Mouse (Mus musculus) liver, embryonic 15.5 days (tissue): ENCODE results near the gene Eif4e1b. TPM values are rescaled to one million over a fixed set of nuclear protein-coding genes. Genes with fewer than 3 reads are reported as not detected.
A peak's percentile ranks its signal among the peaks of the same experiment; 100 is the strongest.

Experiments used
- ATAC-seq: fragments of 200-750 bp; cut with Nextera tagmentation; 2 replicates; pipeline ENCODE4 v1.8.0; 2017; ENCODE audit warnings: moderate number of reproducible peaks, mild to moderate bottlenecking, moderate library complexity; ENCODE audit not compliant: insufficient read depth
- H3K27ac ChIP-seq: fragments of 300-500 bp; sonication (generic); replicated peaks from 2 replicates; pipeline ENCODE4 v1.5.1; 2015; ENCODE audit warnings: mild to moderate bottlenecking, inconsistent platforms
- H3K27me3 ChIP-seq: fragments of 300-500 bp; sonication (generic); 2 replicates; pipeline ENCODE4 v1.6.1; 2015; ENCODE audit warnings: mild to moderate bottlenecking, inconsistent platforms
- H3K36me3 ChIP-seq: fragments of 300-500 bp; sonication (generic); replicated peaks from 2 replicates; pipeline ENCODE4 v1.6.1; 2015; ENCODE audit warnings: moderate library complexity, mild to moderate bottlenecking, inconsistent platforms
- H3K4me1 ChIP-seq: fragments of 300-500 bp; sonication (generic); replicated peaks from 2 replicates; pipeline ENCODE4 v1.6.1; 2015; ENCODE audit warnings: inconsistent platforms
- H3K4me2 ChIP-seq: fragments of 300-500 bp; sonication (generic); 2 replicates; pipeline ENCODE4 v1.6.1; 2015; ENCODE audit warnings: moderate library complexity, mild to moderate bottlenecking, inconsistent platforms
- H3K4me3 ChIP-seq: fragments of 300-500 bp; sonication (generic); replicated peaks from 2 replicates; pipeline ENCODE4 v1.5.1; 2015; ENCODE audit warnings: mild to moderate bottlenecking, inconsistent platforms
- H3K9ac ChIP-seq: fragments of 300-500 bp; sonication (generic); 2 replicates; pipeline ENCODE4 v1.6.1; 2015; ENCODE audit warnings: moderate library complexity, mild to moderate bottlenecking, inconsistent platforms
- H3K9me3 ChIP-seq: fragments of 300-500 bp; sonication (generic); replicated peaks from 2 replicates; pipeline ENCODE4 v1.6.1; 2016; ENCODE audit warnings: inconsistent platforms
- WGBS: fragments of 180-500 bp; shearing (Covaris S2); methylation state at CpG from one replicate; pipeline ENCODE4 v1.1.7; 2015; ENCODE audit warnings: mixed read lengths; ENCODE audit not compliant: insufficient replicate concordance; 5-methylcytosine and 5-hydroxymethylcytosine counted together
- polyA plus RNA-seq: library from polyadenylated mRNA; unstranded; fragments of >200 nt; fragmentation: Nextera tagmentation; extraction: Ambion mirVana; gene quantifications from 2 replicates; pipeline ENCODE4 v1.2.1, GENCODE M21; 2015

The Eif4e1b gene
- polyA plus RNA-seq, 1 experiment from 2014 or later, result not detected

GRCm38 (mm10) chr13:54752656-54753055 lies 31.1 kb upstream of the Eif4e1b start:
- H3K9ac ChIP-seq, result no peak overlapping the region
- peaks cover 74% of the 10 kb centered on the region for H3K27me3 ChIP-seq
- no peaks in the 10 kb centered on the region for H3K36me3 ChIP-seq
- H3K27ac ChIP-seq, result no peak overlapping the region
- WGBS, result 53% methylated on average over 10 of the region's 10 CpGs
- ATAC-seq, result no peak
- peaks cover 7% of the 10 kb centered on the region for H3K4me1 ChIP-seq
- no peak overlapping the region for H3K4me2 ChIP-seq
- H3K9me3 ChIP-seq, result no peaks in the 10 kb centered on the region
- H3K4me3 ChIP-seq, result no peak overlapping the region

GRCm38 (mm10) chr13:54753733-54754132 lies 30.1 kb upstream of the Eif4e1b start:
- Histone ChIP-seq H3K9me3 (no peaks in the 10 kb centered on the region), H3K36me3 (no peaks in the 10 kb centered on the region), H3K4me3 (no peak overlapping the region), H3K4me2 (no peak overlapping the region), H3K27ac (no peak overlapping the region), H3K9ac (no peak overlapping the region), H3K27me3 (peaks cover 74% of the 10 kb centered on the region), H3K4me1 (peaks cover 16% of the 10 kb centered on the region)
- WGBS, result 46% methylated on average over 6 of the region's 6 CpGs
- no peak for ATAC-seq

DNA sequence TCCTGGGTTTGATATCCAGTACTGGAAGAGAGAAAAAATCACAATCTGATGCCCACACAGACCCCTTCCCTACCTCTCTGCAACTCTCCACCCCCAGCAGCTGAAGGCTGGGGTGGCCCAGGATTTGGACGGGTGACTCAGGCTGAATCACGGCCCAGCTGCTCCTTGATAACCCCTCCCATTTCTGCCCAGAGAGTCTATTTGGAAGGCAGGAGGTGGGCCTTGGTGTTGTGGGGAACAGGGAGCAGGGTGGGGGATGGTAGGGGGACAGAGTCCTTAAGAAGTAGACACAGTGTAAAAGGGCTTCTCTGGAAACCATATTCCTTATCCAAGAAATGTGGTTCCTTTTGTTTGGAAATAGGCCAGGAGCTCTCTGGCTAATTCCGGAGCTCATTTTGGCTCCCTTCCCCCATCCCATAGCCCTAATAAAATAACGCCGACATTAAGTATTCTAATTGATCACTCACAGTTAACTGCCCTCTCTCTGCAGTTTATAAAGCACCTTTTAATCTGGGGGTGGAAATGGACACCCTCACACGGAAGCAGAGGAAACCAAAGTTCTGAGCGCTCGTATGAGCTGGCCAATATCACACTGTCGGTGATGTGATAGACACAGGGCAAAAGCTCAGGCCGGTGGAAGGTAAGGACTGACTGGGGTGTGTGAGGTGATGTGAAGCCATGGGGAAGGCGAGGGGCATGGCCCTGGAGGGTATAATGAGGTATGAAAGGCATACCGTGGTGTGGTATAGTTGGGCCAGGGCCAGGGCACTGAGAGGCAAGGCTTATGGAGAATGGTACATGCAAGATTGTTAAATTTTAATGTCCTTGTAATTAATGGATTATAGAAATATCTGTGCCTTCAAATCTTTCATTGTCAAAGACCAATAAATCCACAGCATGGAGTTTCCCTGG lies 29.4 kb upstream of the Eif4e1b start:
- Histone ChIP-seq H3K27me3 (peaks cover 74% of the 10 kb centered on the region), H3K4me3 (no peak overlapping the region), H3K36me3 (no peaks in the 10 kb centered on the region), H3K9me3 (no peaks in the 10 kb centered on the region), H3K9ac (no peak overlapping the region), H3K4me2 (no peak overlapping the region), H3K27ac (no peak overlapping the region), H3K4me1 (peaks cover 16% of the 10 kb centered on the region)
- no peak for ATAC-seq
- WGBS, result 35% methylated on average over 12 of the region's 12 CpGs

DNA sequence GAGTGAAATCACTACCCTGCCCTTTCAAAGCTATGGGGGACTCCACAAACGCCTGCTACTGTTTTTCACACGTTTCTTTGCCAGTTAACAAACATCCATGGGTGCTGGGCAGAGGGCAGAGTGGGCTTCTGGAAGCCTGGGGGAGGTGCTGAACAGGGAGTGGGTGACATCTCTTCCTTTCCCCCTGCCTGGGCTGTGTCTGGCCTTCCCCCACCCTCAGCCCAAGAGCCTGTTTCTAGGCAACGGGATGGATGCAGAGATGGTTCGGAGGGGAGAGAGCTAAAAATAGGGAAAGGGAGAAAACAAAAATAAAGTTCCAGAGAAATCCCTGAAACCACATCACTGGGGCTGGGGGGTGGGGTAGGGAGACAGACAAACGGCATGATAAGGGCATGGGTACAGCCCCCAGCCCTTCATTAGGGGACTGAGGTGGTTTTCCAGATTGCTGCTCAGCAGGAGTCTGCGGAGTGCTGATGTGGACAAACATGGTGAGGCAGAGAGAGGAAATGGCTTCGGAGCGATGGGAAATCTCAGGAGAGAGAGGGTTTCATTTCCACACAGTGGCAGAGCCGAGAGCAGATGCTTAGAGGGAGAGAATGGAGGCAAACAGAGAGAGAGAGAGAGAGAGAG lies 28.5 kb upstream of the Eif4e1b start:
- no peak overlapping the region for H3K27ac ChIP-seq

DNA sequence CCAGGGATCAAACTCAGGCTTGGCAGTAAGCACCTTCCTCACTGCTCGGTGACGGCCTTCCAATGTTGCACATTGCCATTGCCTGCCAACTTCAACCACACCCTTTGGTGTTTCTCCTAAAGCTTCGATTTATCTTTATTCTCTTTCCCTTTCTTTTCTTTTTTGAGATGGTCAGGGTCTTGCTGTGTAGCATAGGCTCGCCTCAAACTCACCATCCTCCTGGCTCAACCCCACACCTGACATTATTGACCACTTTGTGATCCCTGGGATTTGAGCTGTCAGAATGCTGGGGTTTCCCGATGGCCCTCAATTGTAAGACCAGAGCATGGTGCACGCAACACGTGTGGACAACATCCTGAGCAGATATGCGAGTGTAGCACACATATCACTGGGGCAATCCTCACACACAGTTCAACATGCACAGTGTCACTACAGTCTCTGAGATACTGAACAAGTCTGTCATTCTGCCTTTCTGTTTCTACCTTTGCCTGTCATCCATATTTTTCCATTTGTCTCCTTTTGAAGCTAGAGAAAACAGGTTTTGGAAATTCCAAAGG lies 27.6 kb upstream of the Eif4e1b start:
- 0 out of 2 replicates have a peak, but pooled peaks cover 9% of the 10 kb centered on the region for H3K4me1 ChIP-seq
- peaks cover 74% of the 10 kb centered on the region for H3K27me3 ChIP-seq
- no peak overlapping the region for H3K4me3 ChIP-seq
- H3K9ac ChIP-seq, result no peak overlapping the region
- H3K4me2 ChIP-seq, result no peak overlapping the region
- H3K36me3 ChIP-seq, result no peaks in the 10 kb centered on the region
- H3K27ac ChIP-seq, result no peak overlapping the region
- H3K9me3 ChIP-seq, result no peaks in the 10 kb centered on the region
- no peak for ATAC-seq
- WGBS, result 60% methylated on average over 8 of the region's 8 CpGs

More for the DNA sequence above, 28.5 kb upstream of the Eif4e1b start:
- no peak for ATAC-seq
- no peak overlapping the region for H3K9ac ChIP-seq
- H3K36me3 ChIP-seq, result no peaks in the 10 kb centered on the region
- H3K4me1 ChIP-seq, result 0 out of 2 replicates have a peak, but pooled peaks cover 9% of the 10 kb centered on the region
- H3K4me3 ChIP-seq, result no peak overlapping the region
- no peaks in the 10 kb centered on the region for H3K9me3 ChIP-seq
- WGBS, result 19% methylated on average over 9 of the region's 9 CpGs
- peaks cover 74% of the 10 kb centered on the region for H3K27me3 ChIP-seq
- no peak overlapping the region for H3K4me2 ChIP-seq

- H3K36me3 ChIP-seq, result no peaks in the 10 kb centered on the region
- WGBS, result 45% methylated on average over 10 of the region's 10 CpGs
- H3K27me3 ChIP-seq, result peaks cover 70% of the 10 kb centered on the region
- H3K9me3 ChIP-seq, result no peaks in the 10 kb centered on the region
- ATAC-seq, result no peak
- H3K4me3 ChIP-seq, result no peak overlapping the region
- peak overlapping the region; percentile 50; the same call in 1 of the 2 replicates for H3K4me2 ChIP-seq
- H3K4me1 ChIP-seq, result 0 out of 2 replicates have a peak, but pooled peaks cover 9% of the 10 kb centered on the region
- H3K9ac ChIP-seq, result no peak overlapping the region
- no peak overlapping the region for H3K27ac ChIP-seq
These were observed 26.5 kb upstream of the Eif4e1b start for GRCm38 (mm10) chr13:54757093-54757830.

GRCm38 (mm10) chr13:54758045-54758755 lies 25.6 kb upstream of the Eif4e1b start:
- no peaks in the 10 kb centered on the region for H3K36me3 ChIP-seq
- 0 out of 2 replicates have a peak, but pooled peaks cover 9% of the 10 kb centered on the region for H3K4me1 ChIP-seq
- H3K9me3 ChIP-seq, result no peaks in the 10 kb centered on the region
- no peak overlapping the region for H3K27ac ChIP-seq
- peak overlapping the region; percentile 33 for H3K4me3 ChIP-seq
- H3K4me2 ChIP-seq, result peak overlapping the region; percentile 50
- ATAC-seq, result peak; percentile 65
- WGBS, result under 1% methylated on average over 43 of the region's 43 CpGs
- peaks cover 79% of the 10 kb centered on the region for H3K27me3 ChIP-seq
- H3K9ac ChIP-seq, result no peak overlapping the region

DNA sequence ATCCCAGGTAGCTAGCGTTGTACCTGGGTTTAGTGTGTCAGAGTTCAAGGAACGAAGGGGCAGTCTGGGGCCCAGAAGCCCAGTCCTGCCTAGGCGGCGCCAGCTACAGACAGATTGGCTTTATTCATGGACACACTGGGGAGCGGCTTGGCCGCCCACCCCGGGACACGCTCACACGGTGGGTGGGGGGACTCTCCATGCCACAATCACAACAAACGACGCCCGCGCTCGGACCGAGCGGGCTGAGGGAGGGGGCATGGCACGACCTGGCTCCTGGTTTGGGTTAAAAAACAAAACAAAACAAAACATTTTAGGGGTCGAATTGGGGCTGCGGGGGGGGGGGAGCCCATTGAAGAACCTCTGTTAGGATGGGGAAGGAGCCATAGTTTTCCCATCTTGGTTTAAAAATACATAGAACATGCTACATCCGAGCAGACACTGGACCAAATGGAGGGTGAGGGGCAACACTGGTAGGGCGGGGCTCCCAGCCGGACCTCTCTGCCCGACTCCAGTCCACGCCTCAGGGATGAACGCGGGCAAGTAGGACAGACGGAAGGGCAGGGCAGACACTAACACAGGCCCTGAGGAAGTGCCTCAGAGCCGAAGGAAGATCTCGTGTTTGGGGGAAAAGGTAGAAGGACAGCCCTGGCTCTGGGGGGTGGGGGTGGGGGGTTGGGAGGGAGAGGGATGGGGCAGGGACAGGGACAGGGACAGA lies 24.9 kb upstream of the Eif4e1b start:
- H3K4me3 ChIP-seq, result no peak overlapping the region
- H3K9me3 ChIP-seq, result no peaks in the 10 kb centered on the region
- ATAC-seq, result no peak
- WGBS, result 3% methylated on average over 29 of the region's 29 CpGs
- no peak overlapping the region for H3K27ac ChIP-seq
- H3K27me3 ChIP-seq, result peaks cover 79% of the 10 kb centered on the region
- 0 out of 2 replicates have a peak, but pooled peaks cover 9% of the 10 kb centered on the region for H3K4me1 ChIP-seq
- peak overlapping the region; percentile 50 for H3K4me2 ChIP-seq
- H3K36me3 ChIP-seq, result no peaks in the 10 kb centered on the region
- H3K9ac ChIP-seq, result no peak overlapping the region

DNA sequence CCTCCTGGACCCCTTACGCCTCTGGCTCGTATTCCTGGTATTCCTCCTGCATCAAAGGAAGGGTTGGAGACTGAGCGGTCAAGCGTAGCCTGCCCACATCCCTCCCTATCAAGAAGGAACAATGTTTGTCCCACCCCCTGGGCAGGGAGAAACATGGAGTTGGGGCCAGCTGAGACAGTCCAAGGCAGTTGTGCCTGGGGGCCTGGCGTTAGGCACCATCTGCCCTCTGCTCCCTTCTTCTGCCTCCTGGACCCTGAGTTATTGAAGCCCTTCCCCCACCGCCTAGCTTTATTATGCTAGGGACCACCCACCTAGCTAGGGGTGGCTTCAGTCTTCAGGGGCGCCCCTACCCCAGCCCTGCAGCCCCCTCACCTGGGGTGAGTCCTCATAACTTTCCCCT lies 24.3 kb upstream of the Eif4e1b start:
- Histone ChIP-seq H3K4me3 (no peak overlapping the region), H3K27ac (no peak overlapping the region), H3K9me3 (no peaks in the 10 kb centered on the region), H3K4me1 (0 out of 2 replicates have a peak, but pooled peaks cover 9% of the 10 kb centered on the region), H3K4me2 (no peak overlapping the region), H3K27me3 (peaks cover 82% of the 10 kb centered on the region), H3K9ac (no peak overlapping the region), H3K36me3 (no peaks in the 10 kb centered on the region)
- ATAC-seq, result no peak
- 18% methylated on average over 7 of the region's 7 CpGs for whole genome bisulfite sequencing
